Mouse (Mus musculus) heart, postnatal 25 days (tissue): ENCODE results near the gene Pds5b. TPM values are rescaled to one million over a fixed set of nuclear protein-coding genes. Genes with fewer than 3 reads are reported as not detected.
A peak's percentile ranks its signal among the peaks of the same experiment; 100 is the strongest.
"Not testable (repeated sequence)": the region's sequence is repeated elsewhere in the genome, so short reads cannot be mapped to it uniquely, and the experiment has no call there.

Source experiments
- DNase-seq: peaks from one replicate; pipeline ENCODE4 v3.0.0; 2022; ENCODE audit warnings: low spot score
- intact Hi-C: fragments of 180-260 bp; cut with DNase I; formaldehyde crosslinking; loops from one replicate; pipeline ENCODE4 v1.15.1; 2025
- total RNA-seq, 2 experiments: library from RNA; stranded (reverse); gene quantifications; 2 replicates each; pipeline ENCODE4 v1.2.3; 2021

The Pds5b gene
- 10 to 100 TPM; 15.7 to 18.0 TPM for total RNA-seq

GRCm38 (mm10) chr5:150673153-150673835 is at the start of gene Pds5b:
Pds5b (plus strand) TSS chr5:150673739.
- DNase-seq: peak; percentile 85
- intact Hi-C loops: loop anchor here (2.0 kb wide), 1 partner anchor 28 kb away; no protein-coding TSS in a partner anchor

- DNase-seq: no peak
- intact Hi-C loops: no loop called here
Measured at GRCm38 (mm10) chr5:150625528-150625927, 48.0 kb upstream of the Pds5b start.

GRCm38 (mm10) chr5:150629272-150629671 is 44.3 kb upstream of the Pds5b start:
- no peak for DNase-seq
- intact Hi-C loops: no loop called here

GRCm38 (mm10) chr5:150629692-150630091 is 43.8 kb upstream of the Pds5b start:
- intact Hi-C loops: no loop called here
- DNase-seq: no peak

- no peak for DNase-seq
- intact Hi-C loops: no loop called here
Measured at GRCm38 (mm10) chr5:150641440-150641839, 32.1 kb upstream of the Pds5b start.

GRCm38 (mm10) chr5:150643390-150643789 is 30.1 kb upstream of the Pds5b start:
- intact Hi-C loops, DNase-seq: not testable (repeated sequence)

- intact Hi-C loops: no loop called here
- DNase-seq: no peak
Measured at GRCm38 (mm10) chr5:150644926-150645325, 28.6 kb upstream of the Pds5b start.

- DNase-seq: no peak
- intact Hi-C loops: no loop called here
Measured at GRCm38 (mm10) chr5:150652578-150652977, 21.0 kb upstream of the Pds5b start.

GRCm38 (mm10) chr5:150654548-150654947 is 19.0 kb upstream of the Pds5b start:
- intact Hi-C loops: no loop called here
- no peak for DNase-seq

- DNase-seq, intact Hi-C loops: not testable (repeated sequence)
Measured at GRCm38 (mm10) chr5:150659425-150659824, 14.1 kb upstream of the Pds5b start.

- DNase-seq: not testable (repeated sequence)
- intact Hi-C loops: loop anchor here (10.0 kb wide), 1 partner anchor 205 kb away; no protein-coding TSS in a partner anchor
Measured at GRCm38 (mm10) chr5:150660296-150660695, 13.2 kb upstream of the Pds5b start.

- intact Hi-C loops: loop anchor here (10.0 kb wide), 1 partner anchor 209 kb away; no protein-coding TSS in a partner anchor
- DNase-seq: not testable (repeated sequence)
Measured at GRCm38 (mm10) chr5:150663926-150664325, 9.6 kb upstream of the Pds5b start.

GRCm38 (mm10) chr5:150664794-150665131 is 8.8 kb upstream of the Pds5b start:
- DNase-seq: no peak
- intact Hi-C loops: loop anchor here (10.0 kb wide), 1 partner anchor 210 kb away; no protein-coding TSS in a partner anchor

- peak; percentile 94 for DNase-seq
- intact Hi-C loops: loop anchor here (10.0 kb wide), 1 partner anchor 211 kb away; no protein-coding TSS in a partner anchor
Measured at GRCm38 (mm10) chr5:150665132-150665954, 8.2 kb upstream of the Pds5b start.

GRCm38 (mm10) chr5:150666133-150666739 is 7.3 kb upstream of the Pds5b start, which contains the start of gene N4bp2l2:
N4bp2l2 (minus strand) TSS chr5:150666183.
- intact Hi-C loops: loop anchor here (10.0 kb wide), 1 partner anchor 211 kb away; no protein-coding TSS in a partner anchor
- not testable (repeated sequence) for DNase-seq

GRCm38 (mm10) chr5:150668731-150669130 is 4.8 kb upstream of the Pds5b start:
- no peak for DNase-seq
- intact Hi-C loops: loop anchor here (10.0 kb wide), 1 partner anchor 214 kb away; no protein-coding TSS in a partner anchor

GRCm38 (mm10) chr5:150672343-150672742 is 1.2 kb upstream of the Pds5b start:
- intact Hi-C loops: loop anchor here (2.0 kb wide), 1 partner anchor 28 kb away; no protein-coding TSS in a partner anchor
- DNase-seq: no peak

GRCm38 (mm10) chr5:150673880-150674621 is 512 bp downstream of the Pds5b start:
- intact Hi-C loops: loop anchor here (2.0 kb wide), 2 partner anchors 27 to 695 kb away; no protein-coding TSS in a partner anchor
- no peak for DNase-seq

- DNase-seq: no peak
- intact Hi-C loops: loop anchor here (2.0 to 5.0 kb wide), 2 partner anchors 37 to 694 kb away; no protein-coding TSS in a partner anchor
Measured at GRCm38 (mm10) chr5:150674866-150675265, 1.3 kb downstream of the Pds5b start.
